Mouse (Mus musculus) cerebellum, adult 2 months (tissue): Measurements from ENCODE around the gene Erbb4. TPM values are rescaled to one million over a fixed set of nuclear protein-coding genes. Genes with fewer than 3 reads are reported as not detected.
A peak's percentile ranks its signal among the peaks of the same experiment; 100 is the strongest.

Source experiments
- DNase-seq, 2 experiments: peaks; one replicate each; pipeline ENCODE4 v3.0.0; 2021
- H3K27ac ChIP-seq: fragments of 200-500 bp; 2 replicates; pipeline ENCODE4 v1.5.1; 2012; ENCODE audit warnings: low read length, control low read depth, inconsistent platforms; ENCODE audit not compliant: insufficient read depth
- H3K27me3 ChIP-seq: fragments of 200-500 bp; 2 replicates; pipeline ENCODE4 v1.6.1; 2012; ENCODE audit warnings: inconsistent platforms, mild to moderate bottlenecking, low read length, moderate library complexity; ENCODE audit not compliant: control insufficient read depth, insufficient read depth
- H3K4me1 ChIP-seq: fragments of 200-500 bp; 2 replicates; pipeline ENCODE4 v1.6.1; 2011; ENCODE audit warnings: low read length; ENCODE audit not compliant: control insufficient read depth, insufficient read depth
- H3K4me3 ChIP-seq: fragments of 200-500 bp; replicated peaks from 2 replicates; pipeline ENCODE3; 2011; ENCODE audit warnings: mild to moderate bottlenecking, low read depth, low read length, control low read depth; ENCODE audit not compliant: insufficient read depth
- CTCF ChIP-seq: fragments of 200-500 bp; IDR thresholded peaks from 2 replicates; pipeline ENCODE4 v1.5.1; 2011; ENCODE audit warnings: low read depth, mild to moderate bottlenecking, control low read depth, low read length, moderate library complexity, borderline replicate concordance; ENCODE audit not compliant: insufficient read depth
- POLR2A ChIP-seq: fragments of 200-500 bp; IDR thresholded peaks from 2 replicates; pipeline ENCODE4 v1.6.1; 2011; ENCODE audit warnings: low read length, control low read depth, borderline replicate concordance; ENCODE audit not compliant: insufficient read depth
- whole genome bisulfite sequencing: fragments of 180-500 bp; shearing (Covaris S2); methylation state at CpG from one replicate; pipeline ENCODE4 v1.1.7; 2018; 5-methylcytosine and 5-hydroxymethylcytosine counted together
- polyA plus RNA-seq: library from polyadenylated mRNA; depleted of rRNA; stranded (reverse); fragments of >200 nt; gene quantifications from 2 replicates; pipeline ENCODE4 v1.2.3, GENCODE M21; 2012

Gene Erbb4
- polyA plus RNA-seq, 1 experiment: 7.6 TPM

- H3K27me3 ChIP-seq: no peaks in the 10 kb centered on the region
- WGBS: 79% methylated on average over 2 of the region's 2 CpGs
- no peak for TF ChIP-seq POLR2A
- no peak for TF ChIP-seq CTCF
- no peak overlapping the region for H3K27ac ChIP-seq
- no peak for DNase-seq
- no peak overlapping the region for H3K4me3 ChIP-seq
- H3K4me1 ChIP-seq: no peaks in the 10 kb centered on the region
Observed at GRCm38 (mm10) chr1:68371531-68371930, 736.3 kb downstream of the Erbb4 start.

GRCm38 (mm10) chr1:68333714-68334113, 774.1 kb downstream of the Erbb4 start:
- no peak for DNase-seq
- no peaks in the 10 kb centered on the region for H3K4me1 ChIP-seq
- no peak for TF ChIP-seq CTCF
- TF ChIP-seq POLR2A: no peak
- H3K27me3 ChIP-seq: no peaks in the 10 kb centered on the region
- H3K27ac ChIP-seq: no peak overlapping the region
- no peak overlapping the region for H3K4me3 ChIP-seq
- WGBS: 57% methylated on average over 2 of the region's 2 CpGs

- TF ChIP-seq CTCF (no peak), POLR2A (no peak)
- WGBS: 71% methylated on average over 4 of the region's 4 CpGs
- DNase-seq: no peak
Observed at GRCm38 (mm10) chr1:68305813-68306212, 802.0 kb downstream of the Erbb4 start.

GRCm38 (mm10) chr1:68284443-68284842, 823.4 kb downstream of the Erbb4 start:
- no peak for TF ChIP-seq CTCF
- no peak for TF ChIP-seq POLR2A

More at GRCm38 (mm10) chr1:68305813-68306212, 802.0 kb downstream of the Erbb4 start:
- no peaks in the 10 kb centered on the region for H3K27me3 ChIP-seq
- no peaks in the 10 kb centered on the region for H3K4me1 ChIP-seq
- H3K27ac ChIP-seq: no peak overlapping the region
- no peak overlapping the region for H3K4me3 ChIP-seq

DNA sequence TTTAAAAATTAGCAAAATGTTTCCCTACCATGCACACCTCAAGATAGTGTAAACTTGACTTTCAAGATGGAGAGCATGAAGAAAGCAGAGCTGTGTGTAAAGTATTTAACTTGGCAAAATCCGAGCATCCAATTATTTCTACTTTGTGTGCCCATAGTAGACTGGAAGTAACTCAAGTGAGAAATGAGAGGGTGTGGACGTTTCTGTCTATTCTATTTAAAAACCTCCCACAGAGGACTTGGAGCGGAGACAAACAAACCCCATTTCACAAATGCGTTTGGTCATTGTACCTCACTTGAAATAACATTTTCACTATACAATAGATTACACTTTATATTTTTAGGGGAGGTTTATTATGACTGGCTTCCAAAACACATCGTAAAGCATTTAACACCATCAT, 832.0 kb downstream of the Erbb4 start:
- no peak overlapping the region for H3K27ac ChIP-seq
- H3K27me3 ChIP-seq: no peaks in the 10 kb centered on the region
- no peaks in the 10 kb centered on the region for H3K4me1 ChIP-seq
- no peak for DNase-seq
- TF ChIP-seq POLR2A: no peak
- no peak for TF ChIP-seq CTCF
- WGBS: 41% methylated on average over 5 of the region's 5 CpGs
- H3K4me3 ChIP-seq: no peak overlapping the region

More at GRCm38 (mm10) chr1:68284443-68284842, 823.4 kb downstream of the Erbb4 start:
- Histone ChIP-seq H3K4me1 (no peaks in the 10 kb centered on the region; the same call in 1 of the 2 replicates), H3K27ac (no peak overlapping the region), H3K27me3 (no peaks in the 10 kb centered on the region), H3K4me3 (no peak overlapping the region)
- WGBS: 18% methylated on average over 2 of the region's 2 CpGs
- DNase-seq: peak in 1 of 2 experiments; percentile 38

GRCm38 (mm10) chr1:68178580-68178979, 929.3 kb downstream of the Erbb4 start:
- 3% methylated on average over 3 of the region's 3 CpGs for WGBS

GRCm38 (mm10) chr1:68155253-68155652, 952.6 kb downstream of the Erbb4 start:
- TF ChIP-seq POLR2A (no peak), CTCF (no peak)
- 74% methylated on average over 1 of the region's 1 CpGs for WGBS

More at GRCm38 (mm10) chr1:68178580-68178979, 929.3 kb downstream of the Erbb4 start:
- no peak for TF ChIP-seq POLR2A
- no peak for TF ChIP-seq CTCF
- no peak overlapping the region for H3K4me3 ChIP-seq
- DNase-seq: peak; percentile 64 to 89
- no peak overlapping the region for H3K27ac ChIP-seq
- no peaks in the 10 kb centered on the region for H3K27me3 ChIP-seq
- peaks cover 4% of the 10 kb centered on the region; the same call in 1 of the 2 replicates for H3K4me1 ChIP-seq

GRCm38 (mm10) chr1:68150572-68150971, 957.3 kb downstream of the Erbb4 start:
- H3K27me3 ChIP-seq: no peaks in the 10 kb centered on the region
- no peaks in the 10 kb centered on the region for H3K4me1 ChIP-seq
- DNase-seq: no peak
- no peak overlapping the region for H3K27ac ChIP-seq
- TF ChIP-seq CTCF (no peak), POLR2A (no peak)
- WGBS: 92% methylated on average over 2 of the region's 2 CpGs
- H3K4me3 ChIP-seq: no peak overlapping the region

More at GRCm38 (mm10) chr1:68155253-68155652, 952.6 kb downstream of the Erbb4 start:
- Histone ChIP-seq H3K4me1 (no peaks in the 10 kb centered on the region), H3K27me3 (no peaks in the 10 kb centered on the region), H3K27ac (no peak overlapping the region), H3K4me3 (no peak overlapping the region)
- no peak for DNase-seq
